Comparison of ENCODE assay signal across 17 mouse cellular contexts in the genomic region with DNA sequence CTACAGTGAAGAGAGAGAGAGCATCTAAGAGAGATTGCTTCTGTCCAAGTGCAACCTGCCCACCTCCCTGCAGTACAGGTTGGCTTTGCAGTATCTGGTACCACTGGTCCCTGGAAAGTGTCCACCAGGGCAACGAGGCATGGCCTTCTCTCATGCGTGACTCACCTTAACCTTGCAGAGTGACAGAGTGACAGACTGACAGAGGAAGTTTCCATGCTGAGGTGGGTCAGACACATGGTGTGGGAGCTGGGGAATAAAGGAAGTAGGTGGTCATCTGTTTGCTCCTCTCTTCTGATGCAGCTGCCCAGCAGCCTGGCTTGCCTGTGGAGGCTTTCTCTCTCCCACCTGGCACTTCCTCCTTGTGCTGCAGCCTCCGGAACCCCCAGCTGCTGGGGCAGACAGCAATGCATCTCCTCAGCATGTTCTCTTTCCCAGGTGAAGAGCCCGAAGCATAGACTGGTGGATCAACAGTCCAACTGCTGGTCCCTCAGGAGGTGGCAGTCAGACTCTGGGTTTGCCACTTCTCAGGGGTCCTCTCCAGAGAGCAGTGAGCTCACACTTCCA. TPM values are rescaled to one million over a fixed set of nuclear protein-coding genes. Genes with fewer than 3 reads are reported as not detected.
DNase-seq lines count a peak whose midpoint lies in the region; ATAC-seq lines count a peak whose summit lies in the region.
"Had no signal": no experiment of that assay in that cellular context is flagged by ENCODE, and none has a peak within 500 bp of the region (broad histone marks: within the 10 kb centered on the region; RNA-seq: fewer than 3 reads in every experiment).

No protein-coding gene starts in this region.

- no peak for DNase-seq in kidney, postnatal 10 days
- peak; percentile 42 for DNase-seq in adrenal gland, postnatal 25 days
- DNase-seq in heart, embryonic 10.5 days (ENCODE audit: low spot score), result no peak
- no peak for DNase-seq in lung, postnatal 4 days
- no peak for DNase-seq in midbrain, embryonic 11.5 days (ENCODE audit: low spot score, missing footprints)
- DNase-seq: cerebellum, postnatal 10 days; gastrocnemius, postnatal 25 days; heart, postnatal 4 days; left cerebral cortex, postnatal 4 days; liver, embryonic 13.5 days; lung, postnatal 14 days had no signal

- no peak; the same call in 1 of the 2 replicates for ATAC-seq in kidney, embryonic 15.5 days (replicated peaks; ENCODE audit: low FRiP score)
- peak; percentile 28 for ATAC-seq in CD4-positive, CD25-positive, alpha-beta regulatory T cell, adult 4 months
- ATAC-seq in midbrain, embryonic 11.5 days (ENCODE audit: low FRiP score), result no peak
- ATAC-seq: midbrain, embryonic 16.5 days had no signal

- no peaks in the 10 kb centered on the region for H3K9me3 ChIP-seq in kidney, embryonic 15.5 days (replicated peaks)
- no peaks in the 10 kb centered on the region for H3K9me3 ChIP-seq in megakaryocyte, embryonic 14.5 days
- H3K9me3 ChIP-seq in heart, embryonic 10.5 days, result no peaks in the 10 kb centered on the region
- no peaks in the 10 kb centered on the region for H3K9me3 ChIP-seq in midbrain, embryonic 11.5 days (ENCODE audit: control insufficient read depth, low read length)
- H3K9me3 ChIP-seq: liver, embryonic 13.5 days had no signal

- no peak overlapping the region for H3K9ac ChIP-seq in kidney, embryonic 15.5 days
- H3K9ac ChIP-seq in midbrain, embryonic 11.5 days (ENCODE audit: low read length), result no peak overlapping the region
- H3K9ac ChIP-seq: liver, embryonic 13.5 days had no signal

- no peak overlapping the region for H3K4me2 ChIP-seq in kidney, embryonic 15.5 days
- H3K4me2 ChIP-seq in midbrain, embryonic 11.5 days, result no peak overlapping the region
- H3K4me2 ChIP-seq: heart, embryonic 11.5 days; liver, embryonic 13.5 days had no signal

- H3K27ac ChIP-seq in kidney, embryonic 15.5 days, result 0 out of 2 replicates have a peak overlapping the region, but pooled peaks have one; percentile 11
- no peak overlapping the region for H3K27ac ChIP-seq in heart, embryonic 10.5 days
- no peak overlapping the region for H3K27ac ChIP-seq in midbrain, embryonic 11.5 days (ENCODE audit: low read depth, low read length)
- H3K27ac ChIP-seq: kidney, postnatal 0 days; liver, embryonic 13.5 days had no signal

- H3K4me3 ChIP-seq in kidney, embryonic 15.5 days (replicated peaks), result no peak overlapping the region
- peak overlapping the region; percentile 24 for H3K4me3 ChIP-seq in megakaryocyte, embryonic 14.5 days (replicated peaks)
- H3K4me3 ChIP-seq in heart, embryonic 10.5 days, result no peak overlapping the region
- H3K4me3 ChIP-seq in midbrain, embryonic 11.5 days (ENCODE audit: low read depth, low read length), result no peak overlapping the region
- H3K4me3 ChIP-seq: liver, embryonic 13.5 days had no signal

- 49% methylated on average over 4 of the region's 4 CpGs for WGBS in kidney, embryonic 15.5 days
- 66% methylated on average over 4 of the region's 4 CpGs for WGBS in heart, embryonic 10.5 days
- WGBS in midbrain, embryonic 11.5 days, result 80% methylated on average over 4 of the region's 4 CpGs

- H3K4me1 ChIP-seq in kidney, embryonic 15.5 days, result peaks cover 47% of the 10 kb centered on the region
- peaks cover 72% of the 10 kb centered on the region for H3K4me1 ChIP-seq in megakaryocyte, embryonic 14.5 days
- H3K4me1 ChIP-seq in heart, embryonic 10.5 days, result peaks cover 37% of the 10 kb centered on the region
- no peaks in the 10 kb centered on the region for H3K4me1 ChIP-seq in midbrain, embryonic 11.5 days (ENCODE audit: control insufficient read depth, insufficient read depth, low read length)

- no peaks in the 10 kb centered on the region for H3K27me3 ChIP-seq in kidney, embryonic 15.5 days
- H3K27me3 ChIP-seq in megakaryocyte, embryonic 14.5 days (replicated peaks), result no peaks in the 10 kb centered on the region
- no peaks in the 10 kb centered on the region for H3K27me3 ChIP-seq in heart, embryonic 10.5 days (ENCODE audit: insufficient read depth, poor library complexity, severe bottlenecking)
- no peaks in the 10 kb centered on the region for H3K27me3 ChIP-seq in midbrain, embryonic 11.5 days (ENCODE audit: control insufficient read depth, insufficient read depth, low read length)
- H3K27me3 ChIP-seq: liver, embryonic 13.5 days had no signal

- H3K36me3 ChIP-seq in kidney, embryonic 15.5 days, result peaks cover 79% of the 10 kb centered on the region
- peaks cover 93% of the 10 kb centered on the region for H3K36me3 ChIP-seq in megakaryocyte, embryonic 14.5 days (replicated peaks; ENCODE audit: low read length)
- peaks cover 65% of the 10 kb centered on the region for H3K36me3 ChIP-seq in heart, embryonic 10.5 days
- H3K36me3 ChIP-seq in midbrain, embryonic 11.5 days (ENCODE audit: control insufficient read depth, insufficient read depth, low read length), result no peaks in the 10 kb centered on the region

RNA-seq across cellular contexts. Expression of gene Dnmt3a, which starts 55.9 kb away (rescaled TPM):
- polyA plus RNA-seq in kidney, embryonic 15.5 days (2015; fragmentation: Nextera tagmentation; extraction: Ambion mirVana), result 124 and 132 TPM in 2 replicates
- 10 to 100 TPM; 27.3 to 27.4 TPM for polyA plus RNA-seq in CD4-positive, CD25-positive, alpha-beta regulatory T cell, adult 4 months (2017; shearing (Covaris generic))
- total RNA-seq in adrenal gland, postnatal 25 days (2021), result 62.9 and 86.0 TPM in 2 replicates
- polyA plus RNA-seq in megakaryocyte, embryonic 14.5 days (2012; ENCODE audit: insufficient read depth, low replicate concordance), result 27.5 and 30.1 TPM in 2 replicates
- polyA plus RNA-seq in heart, embryonic 10.5 days (2016; fragmentation: Nextera tagmentation; extraction: Ambion mirVana), result 148 and 154 TPM in 2 replicates
- 49.6 and 56.5 TPM in 2 replicates for polyA plus RNA-seq in midbrain, embryonic 11.5 days (2014; fragmentation: Nextera tagmentation; extraction: Ambion mirVana)
